8 mouse cellular contexts compared by ENCODE assay signal in genomic region chr6:37054435-37055020, GRCm38 (mm10).
DNase-seq lines count a peak whose midpoint lies in the region; ATAC-seq lines count a peak whose summit lies in the region.

No protein-coding gene starts in this region.

- H3K9ac ChIP-seq in embryonic facial prominence, embryonic 11.5 days (replicated peaks; ENCODE audit: low read length): no peak overlapping the region

- H3K4me2 ChIP-seq in embryonic facial prominence, embryonic 11.5 days (ENCODE audit: low read depth, low read length): no peak overlapping the region

- intact Hi-C loops in left cerebral cortex, postnatal 14 days (cut with DNase I): loop anchor here (1.0 to 5.0 kb wide), 2 partner anchors 297 to 388 kb away; partner anchors contain the start of gene Creb3l2

- no peak for ATAC-seq in embryonic facial prominence, embryonic 11.5 days (replicated peaks; ENCODE audit: insufficient number of reproducible peaks, low FRiP score, low TSS enrichment, low read depth)

- no peaks in the 10 kb centered on the region for H3K36me3 ChIP-seq in embryonic facial prominence, embryonic 11.5 days (replicated peaks; ENCODE audit: control insufficient read depth, insufficient read depth, low read depth, low read length)
- H3K36me3 ChIP-seq in embryonic facial prominence, embryonic 10.5 days (replicated peaks): no peaks in the 10 kb centered on the region

- no peak overlapping the region for H3K27ac ChIP-seq in embryonic facial prominence, embryonic 11.5 days (replicated peaks; ENCODE audit: low read depth, low read length)
- H3K27ac ChIP-seq in embryonic facial prominence, embryonic 10.5 days (replicated peaks): no peak overlapping the region

- no peaks in the 10 kb centered on the region for H3K9me3 ChIP-seq in embryonic facial prominence, embryonic 11.5 days (replicated peaks; ENCODE audit: control insufficient read depth, low read length)
- no peaks in the 10 kb centered on the region for H3K9me3 ChIP-seq in embryonic facial prominence, embryonic 10.5 days

- 48% methylated on average over 6 of the region's 6 CpGs for WGBS in embryonic facial prominence, embryonic 11.5 days
- WGBS in embryonic facial prominence, embryonic 10.5 days: 51% methylated on average over 6 of the region's 6 CpGs

- H3K4me1 ChIP-seq in embryonic facial prominence, embryonic 11.5 days (ENCODE audit: control insufficient read depth, insufficient read depth, low read length): no peaks in the 10 kb centered on the region
- no peaks in the 10 kb centered on the region for H3K4me1 ChIP-seq in embryonic facial prominence, embryonic 10.5 days

- H3K27me3 ChIP-seq in embryonic facial prominence, embryonic 11.5 days (ENCODE audit: control insufficient read depth, insufficient read depth, low read length): no peaks in the 10 kb centered on the region
- H3K27me3 ChIP-seq in embryonic facial prominence, embryonic 10.5 days (replicated peaks; ENCODE audit: low read depth, poor library complexity, severe bottlenecking): no peaks in the 10 kb centered on the region

- H3K4me3 ChIP-seq in embryonic facial prominence, embryonic 11.5 days (ENCODE audit: low read depth, low read length): no peak overlapping the region
- H3K4me3 ChIP-seq in embryonic facial prominence, embryonic 10.5 days: no peak overlapping the region

- peak; percentile 81 for DNase-seq in embryonic facial prominence, embryonic 11.5 days (ENCODE audit: low spot score)
- DNase-seq in embryonic facial prominence, embryonic 10.5 days (ENCODE audit: low spot score): no peak
- peak; percentile 30 to 69 for DNase-seq in left cerebral cortex, postnatal 14 days (ENCODE audit: low spot score in 2 of 2)
- DNase-seq in left cerebral cortex, adult 18-20 months (ENCODE audit: low spot score in 2 of 2): no peak
- peak; percentile 80 for DNase-seq in adipocyte (ENCODE audit: low spot score)
- peak; percentile 68 for DNase-seq in induced T-regulatory cell, adult 2 months (ENCODE audit: low read depth)
- no peak for DNase-seq in right cerebral cortex, postnatal 4 days
- no peak for DNase-seq in urinary bladder, postnatal 36 days (ENCODE audit: low spot score in 2 of 2)

Comparison
In these comparisons a context has a peak if more than half of its experiments do, and no peak if none do; other contexts are left out.
1. DNase-seq: peak in embryonic facial prominence, embryonic 11.5 days (single experiment), left cerebral cortex, postnatal 14 days (2 of 2), adipocyte (single experiment) and induced T-regulatory cell, adult 2 months (single experiment); none in embryonic facial prominence, embryonic 10.5 days (single experiment), left cerebral cortex, adult 18-20 months (0 of 2), right cerebral cortex, postnatal 4 days (single experiment) and urinary bladder, postnatal 36 days (0 of 2).